Mouse (Mus musculus): ENCODE measurements at regions not wholly inside any gene's neighbourhood (a gene's known extent, or its start where the extent isn't known, plus 50 kb on each side); places are given as distances from the start of the nearest gene placed in this dataset.

- TF ChIP-seq CTCF (IDR thresholded peaks at IDR 0.05; ENCODE audit: borderline replicate concordance, insufficient read depth, low read length), result no peak
- TF ChIP-seq POLR2A (IDR thresholded peaks at IDR 0.05; ENCODE audit: low read depth, low read length), result no peak
Observed at GRCm38 (mm10) chr13:63985086-63985485, 103.9 kb downstream of the Hsd17b3 start.

All from embryonic fibroblast, embryonic 13.5 days (primary cell).